Mouse (Mus musculus): Measurements from ENCODE around the gene Bbox1. TPM values are rescaled to one million over a fixed set of nuclear protein-coding genes. Genes with fewer than 3 reads are reported as not detected.

Gene Bbox1
- polyA plus RNA-seq, 1 experiment, result 1.3 TPM

- H3K4me3 ChIP-seq (ENCODE audit: insufficient read depth, low read depth, low read length), result no peak overlapping the region
- no peak for DNase-seq
- H3K4me1 ChIP-seq (ENCODE audit: control insufficient read depth, insufficient read depth, low read length), result no peaks in the 10 kb centered on the region
Measured at GRCm38 (mm10) chr2:110328953-110329352, 14.6 kb upstream of the Bbox1 start.

DNA sequence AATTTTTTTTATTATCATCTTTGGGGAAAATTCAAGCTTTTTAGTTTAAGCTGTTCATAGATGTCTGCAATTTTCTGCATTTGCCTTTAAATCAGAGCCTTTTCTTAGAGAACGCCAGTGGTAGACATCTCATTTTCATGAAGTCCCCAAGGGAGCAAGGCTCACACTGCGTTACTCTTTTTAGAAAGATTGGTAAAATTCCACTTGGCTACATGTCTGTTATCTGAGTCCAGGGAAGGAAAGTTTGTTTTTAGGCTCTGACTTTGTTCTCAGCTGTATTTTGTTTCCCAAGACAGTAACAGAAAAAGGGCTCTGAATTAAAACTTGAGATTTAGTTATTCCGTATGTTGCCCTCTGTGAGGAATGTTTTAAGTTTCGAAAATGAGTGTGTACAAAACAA lies 5.6 kb upstream of the Bbox1 start:
- DNase-seq, result no peak
- Histone ChIP-seq H3K36me3 (ENCODE audit: control insufficient read depth, insufficient read depth, low read length) (no peaks in the 10 kb centered on the region), H3K4me1 (ENCODE audit: control insufficient read depth, insufficient read depth, low read length) (peaks cover 4% of the 10 kb centered on the region; the same call in 1 of the 2 replicates), H3K27ac (ENCODE audit: insufficient read depth, low read depth, low read length) (no peak overlapping the region), H3K27me3 (replicated peaks; ENCODE audit: control insufficient read depth, insufficient read depth, low read length) (no peaks in the 10 kb centered on the region), H3K4me3 (ENCODE audit: insufficient read depth, low read depth, low read length) (no peak overlapping the region)
- WGBS, result 71% methylated on average over 4 of the region's 4 CpGs
- TF ChIP-seq CTCF (conservative IDR thresholded peaks at IDR 0.05; ENCODE audit: insufficient read depth, insufficient read length, low read depth, low read length), result no peak
- no peak for TF ChIP-seq POLR2A (IDR thresholded peaks at IDR 0.05; ENCODE audit: low read depth, low read length)

More at GRCm38 (mm10) chr2:110328953-110329352, 14.6 kb upstream of the Bbox1 start:
- H3K27ac ChIP-seq (ENCODE audit: insufficient read depth, low read depth, low read length), result no peak overlapping the region
- TF ChIP-seq POLR2A (IDR thresholded peaks at IDR 0.05; ENCODE audit: low read depth, low read length) (no peak), CTCF (conservative IDR thresholded peaks at IDR 0.05; ENCODE audit: insufficient read depth, insufficient read length, low read depth, low read length) (no peak)
- no peaks in the 10 kb centered on the region for H3K36me3 ChIP-seq (ENCODE audit: control insufficient read depth, insufficient read depth, low read length)
- H3K27me3 ChIP-seq (replicated peaks; ENCODE audit: control insufficient read depth, insufficient read depth, low read length), result no peaks in the 10 kb centered on the region

GRCm38 (mm10) chr2:110319266-110319665 lies 4.9 kb upstream of the Bbox1 start:
- DNase-seq, result no peak
- TF ChIP-seq CTCF (conservative IDR thresholded peaks at IDR 0.05; ENCODE audit: insufficient read depth, insufficient read length, low read depth, low read length), result no peak
- TF ChIP-seq POLR2A (IDR thresholded peaks at IDR 0.05; ENCODE audit: low read depth, low read length), result no peak
- 59% methylated on average over 1 of the region's 1 CpGs for WGBS
- peaks cover 4% of the 10 kb centered on the region; the same call in 1 of the 2 replicates for H3K4me1 ChIP-seq (ENCODE audit: control insufficient read depth, insufficient read depth, low read length)
- no peaks in the 10 kb centered on the region for H3K36me3 ChIP-seq (ENCODE audit: control insufficient read depth, insufficient read depth, low read length)
- H3K4me3 ChIP-seq (ENCODE audit: insufficient read depth, low read depth, low read length), result no peak overlapping the region
- H3K27ac ChIP-seq (ENCODE audit: insufficient read depth, low read depth, low read length), result no peak overlapping the region
- no peaks in the 10 kb centered on the region for H3K27me3 ChIP-seq (replicated peaks; ENCODE audit: control insufficient read depth, insufficient read depth, low read length)

DNA sequence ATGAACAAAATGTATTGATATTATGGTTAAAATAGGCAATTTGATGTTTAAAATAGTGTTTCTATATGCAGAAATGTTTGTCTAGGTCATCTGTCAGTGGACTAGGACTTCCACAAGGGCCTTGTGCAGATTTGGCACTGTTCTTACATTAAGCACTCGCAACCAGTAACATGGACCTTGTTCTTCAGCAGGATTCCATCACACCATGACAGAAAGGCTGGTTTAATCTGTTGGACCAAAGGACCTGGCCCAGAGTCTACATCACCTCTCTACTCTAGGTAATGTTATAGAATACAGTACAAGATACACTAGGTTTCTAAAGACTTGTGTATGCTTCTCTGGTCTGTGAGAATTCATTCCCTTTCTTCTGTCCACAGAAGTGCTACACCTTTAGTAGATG lies 4.4 kb upstream of the Bbox1 start:
- Histone ChIP-seq H3K27me3 (replicated peaks; ENCODE audit: control insufficient read depth, insufficient read depth, low read length) (no peaks in the 10 kb centered on the region), H3K4me3 (ENCODE audit: insufficient read depth, low read depth, low read length) (no peak overlapping the region), H3K27ac (ENCODE audit: insufficient read depth, low read depth, low read length) (no peak overlapping the region), H3K36me3 (ENCODE audit: control insufficient read depth, insufficient read depth, low read length) (no peaks in the 10 kb centered on the region), H3K4me1 (ENCODE audit: control insufficient read depth, insufficient read depth, low read length) (peaks cover 4% of the 10 kb centered on the region; the same call in 1 of the 2 replicates)
- 70% methylated on average over 1 of the region's 1 CpGs for WGBS
- peak; percentile 16 for DNase-seq
- TF ChIP-seq CTCF (conservative IDR thresholded peaks at IDR 0.05; ENCODE audit: insufficient read depth, insufficient read length, low read depth, low read length), result no peak
- TF ChIP-seq POLR2A (IDR thresholded peaks at IDR 0.05; ENCODE audit: low read depth, low read length), result no peak

DNA sequence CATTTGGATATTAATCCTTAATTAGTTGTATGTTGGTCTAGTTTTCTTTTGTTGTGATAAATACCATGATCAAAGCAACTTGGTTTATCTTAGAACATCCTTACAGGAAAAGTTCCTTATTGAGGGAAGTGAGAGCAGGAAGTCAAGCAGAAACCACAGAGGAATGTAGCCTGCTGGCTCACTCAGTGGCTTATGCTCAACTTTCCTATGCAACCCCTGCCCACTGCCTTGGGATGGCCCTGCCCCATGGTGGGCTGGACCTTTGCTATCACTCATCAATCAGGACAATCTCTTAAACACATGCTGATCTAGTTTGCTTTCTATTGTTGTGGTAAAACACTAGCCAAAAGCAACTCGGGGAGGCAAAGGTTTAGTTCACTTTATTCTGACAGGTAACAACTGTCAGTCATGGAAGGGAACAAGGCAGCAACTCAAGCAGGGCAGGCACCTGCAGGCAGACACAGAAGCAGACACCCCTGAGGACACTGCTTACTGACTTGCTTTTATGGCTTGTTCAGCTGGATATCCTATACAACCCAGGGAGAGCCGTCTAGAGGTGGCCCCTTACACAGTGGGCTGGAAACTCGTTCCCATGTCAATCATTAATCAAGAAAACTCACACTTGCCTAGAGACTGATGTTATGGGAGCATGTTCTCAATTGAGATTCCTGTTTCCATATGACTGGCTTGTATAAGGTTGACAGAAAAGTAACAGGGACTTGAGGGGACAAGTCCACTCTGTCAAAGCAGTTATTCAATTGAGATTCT lies 1.9 kb upstream of the Bbox1 start:
- DNase-seq, result no peak
- TF ChIP-seq POLR2A (IDR thresholded peaks at IDR 0.05; ENCODE audit: low read depth, low read length), result no peak
- no peak for TF ChIP-seq CTCF (conservative IDR thresholded peaks at IDR 0.05; ENCODE audit: insufficient read depth, insufficient read length, low read depth, low read length)
- Histone ChIP-seq H3K36me3 (ENCODE audit: control insufficient read depth, insufficient read depth, low read length) (no peaks in the 10 kb centered on the region), H3K4me3 (ENCODE audit: insufficient read depth, low read depth, low read length) (no peak overlapping the region), H3K4me1 (ENCODE audit: control insufficient read depth, insufficient read depth, low read length) (peaks cover 4% of the 10 kb centered on the region; the same call in 1 of the 2 replicates), H3K27ac (ENCODE audit: insufficient read depth, low read depth, low read length) (no peak overlapping the region), H3K27me3 (replicated peaks; ENCODE audit: control insufficient read depth, insufficient read depth, low read length) (no peaks in the 10 kb centered on the region)
- 34% methylated on average over 3 of the region's 3 CpGs for WGBS

DNA sequence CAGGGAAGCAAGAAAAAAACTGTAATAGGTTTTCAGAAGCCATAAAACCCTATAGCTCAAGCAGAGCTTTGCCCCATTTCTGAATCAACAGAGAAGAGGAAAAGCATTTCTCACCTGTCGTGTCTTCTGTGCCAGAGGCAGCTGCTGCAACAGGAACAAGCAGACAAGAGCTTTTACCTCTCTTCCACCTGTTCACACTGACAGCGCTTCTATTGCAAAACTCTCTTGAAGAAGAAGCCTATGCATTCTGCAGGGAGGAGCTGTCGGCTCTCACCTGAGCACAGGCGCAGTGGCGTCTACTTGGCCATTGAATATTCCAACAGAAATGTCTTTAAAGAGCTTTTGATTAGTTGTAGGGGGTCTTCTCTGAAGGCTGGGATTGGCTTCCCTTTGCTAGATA lies 286 bp downstream of the Bbox1 start:
- TF ChIP-seq POLR2A (IDR thresholded peaks at IDR 0.05; ENCODE audit: low read depth, low read length) (no peak), CTCF (conservative IDR thresholded peaks at IDR 0.05; ENCODE audit: insufficient read depth, insufficient read length, low read depth, low read length) (no peak)
- 91% methylated on average over 5 of the region's 5 CpGs for WGBS
- Histone ChIP-seq H3K36me3 (ENCODE audit: control insufficient read depth, insufficient read depth, low read length) (no peaks in the 10 kb centered on the region), H3K4me1 (ENCODE audit: control insufficient read depth, insufficient read depth, low read length) (peaks cover 4% of the 10 kb centered on the region; the same call in 1 of the 2 replicates), H3K4me3 (ENCODE audit: insufficient read depth, low read depth, low read length) (no peak overlapping the region), H3K27ac (ENCODE audit: insufficient read depth, low read depth, low read length) (no peak overlapping the region), H3K27me3 (replicated peaks; ENCODE audit: control insufficient read depth, insufficient read depth, low read length) (no peaks in the 10 kb centered on the region)
- no peak for DNase-seq

DNA sequence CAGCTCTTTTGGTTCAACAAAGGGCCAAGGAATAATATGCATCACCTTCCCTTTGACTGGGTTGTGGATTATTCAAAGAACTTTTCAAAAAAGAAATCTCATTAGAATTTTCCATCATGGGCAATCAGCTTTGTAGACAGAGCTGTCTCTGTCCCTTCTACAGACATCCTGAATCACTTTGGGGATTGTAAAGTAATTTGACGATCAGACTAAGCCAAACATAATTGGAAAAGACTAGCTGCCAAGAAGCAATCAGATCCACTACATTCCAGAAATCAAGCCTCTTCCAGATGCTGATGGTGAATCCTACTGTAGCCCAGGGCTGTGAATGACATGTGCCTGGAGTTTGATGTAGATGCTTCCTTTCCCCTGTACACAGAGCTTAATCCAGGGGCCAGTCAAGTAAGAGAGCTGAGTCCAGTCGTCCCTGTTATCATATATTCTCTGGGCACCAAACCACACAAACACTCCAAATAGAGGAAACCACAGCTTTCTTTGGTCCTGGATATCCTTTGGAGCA lies 995 bp downstream of the Bbox1 start:
- Histone ChIP-seq H3K4me3 (ENCODE audit: insufficient read depth, low read depth, low read length) (no peak overlapping the region), H3K4me1 (ENCODE audit: control insufficient read depth, insufficient read depth, low read length) (peaks cover 4% of the 10 kb centered on the region; the same call in 1 of the 2 replicates), H3K27me3 (replicated peaks; ENCODE audit: control insufficient read depth, insufficient read depth, low read length) (no peaks in the 10 kb centered on the region), H3K27ac (ENCODE audit: insufficient read depth, low read depth, low read length) (no peak overlapping the region), H3K36me3 (ENCODE audit: control insufficient read depth, insufficient read depth, low read length) (no peaks in the 10 kb centered on the region)
- DNase-seq, result no peak
- WGBS, result 82% methylated on average over 2 of the region's 2 CpGs
- TF ChIP-seq POLR2A (IDR thresholded peaks at IDR 0.05; ENCODE audit: low read depth, low read length) (no peak), CTCF (conservative IDR thresholded peaks at IDR 0.05; ENCODE audit: insufficient read depth, insufficient read length, low read depth, low read length) (no peak)
